Mouse (Mus musculus) spleen, postnatal 10 days (tissue): ENCODE measurements at regions not wholly inside any gene's neighbourhood (a gene's known extent, or its start where the extent isn't known, plus 50 kb on each side); places are given as distances from the start of the nearest gene placed in this dataset.
"Not testable (repeated sequence)": the region's sequence is repeated elsewhere in the genome, so short reads cannot be mapped to it uniquely, and the experiment has no call there.

Experiments used
- DNase-seq, 2 experiments: peaks; one replicate each; pipeline ENCODE4 v3.0.0; 2021 to 2022; ENCODE audit warnings: low spot score in 2 of 2

DNA sequence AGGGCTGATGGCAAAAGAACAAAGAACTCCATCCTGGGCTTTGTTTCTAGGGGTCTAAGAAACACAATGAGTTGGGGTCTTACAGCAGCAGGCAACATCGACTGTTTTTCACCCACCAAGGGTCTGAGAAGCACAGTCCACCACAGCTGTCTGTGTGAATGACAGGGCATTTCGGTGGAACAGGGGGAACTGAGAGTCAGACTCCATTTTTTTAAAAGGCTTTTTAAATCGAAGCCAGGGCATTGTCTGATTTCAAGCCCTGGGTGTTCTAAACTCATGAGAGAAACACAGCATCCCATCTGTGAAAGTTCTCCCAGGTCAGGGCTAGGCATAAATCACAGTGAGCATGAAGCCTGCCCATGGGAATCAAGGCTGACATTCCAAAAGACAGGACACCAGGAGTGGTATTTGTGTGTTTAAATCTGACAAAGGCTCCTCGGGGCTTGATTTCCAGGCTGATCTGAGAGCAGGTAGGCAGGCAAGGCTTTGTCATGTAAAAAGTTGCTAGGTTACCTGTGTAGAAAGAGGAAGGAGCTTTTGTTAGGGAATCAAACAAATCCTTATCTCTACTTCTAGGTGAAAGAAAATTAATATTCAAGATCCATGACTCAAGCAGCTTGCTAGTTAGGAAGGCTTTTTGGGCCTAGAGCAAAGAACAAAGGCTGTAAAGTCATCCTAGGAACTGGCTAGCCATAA is 184.8 kb upstream of the Gm10324 start:
- DNase-seq, result not testable (repeated sequence)

DNA sequence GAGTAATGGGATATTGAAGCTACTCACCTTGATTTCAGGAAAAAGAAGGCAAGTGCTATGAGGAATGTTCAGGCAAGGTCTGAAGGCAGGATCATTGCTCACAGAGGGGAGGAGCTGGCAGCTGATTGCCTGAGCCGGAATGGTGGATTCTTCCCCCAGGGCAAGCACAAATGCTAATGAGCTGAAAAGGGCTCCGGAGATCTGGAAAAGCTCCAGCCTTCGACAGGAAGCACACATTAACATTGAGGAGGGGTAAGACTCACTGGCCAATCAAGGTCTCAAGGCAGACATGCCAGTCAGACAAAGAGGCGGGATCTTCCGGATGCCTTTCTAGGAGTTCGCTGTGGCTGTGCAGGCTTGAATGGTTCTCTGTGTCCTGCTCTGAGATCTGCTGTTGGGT is 169.1 kb upstream of the Gm10324 start:
- not testable (repeated sequence) for DNase-seq

DNA sequence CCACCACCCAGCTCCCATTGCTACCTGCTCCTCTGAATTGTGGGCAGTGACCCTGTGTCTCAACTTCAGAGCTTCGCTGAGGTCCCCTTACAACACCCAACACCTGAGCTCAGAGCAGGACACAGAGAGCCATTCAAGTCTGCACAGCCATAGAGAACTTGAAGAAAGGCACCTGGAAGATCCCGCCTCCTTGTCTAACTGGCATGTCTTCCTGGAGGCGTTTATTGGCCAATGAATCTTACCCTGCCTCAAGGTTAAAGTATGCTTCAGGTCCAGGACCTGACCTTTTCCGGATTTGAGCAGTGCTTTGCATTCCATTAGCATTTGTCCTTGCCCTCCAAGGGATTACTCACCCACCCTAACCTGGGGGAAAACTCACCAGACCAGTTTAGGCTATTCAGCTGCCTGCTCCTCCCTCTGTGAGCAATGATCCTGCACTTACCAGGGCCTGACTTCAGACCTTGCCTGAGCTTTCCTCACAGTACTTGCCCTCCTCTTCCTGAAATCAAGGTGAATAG is 128.4 kb upstream of the Gm10324 start:
- not testable (repeated sequence) for DNase-seq

DNA sequence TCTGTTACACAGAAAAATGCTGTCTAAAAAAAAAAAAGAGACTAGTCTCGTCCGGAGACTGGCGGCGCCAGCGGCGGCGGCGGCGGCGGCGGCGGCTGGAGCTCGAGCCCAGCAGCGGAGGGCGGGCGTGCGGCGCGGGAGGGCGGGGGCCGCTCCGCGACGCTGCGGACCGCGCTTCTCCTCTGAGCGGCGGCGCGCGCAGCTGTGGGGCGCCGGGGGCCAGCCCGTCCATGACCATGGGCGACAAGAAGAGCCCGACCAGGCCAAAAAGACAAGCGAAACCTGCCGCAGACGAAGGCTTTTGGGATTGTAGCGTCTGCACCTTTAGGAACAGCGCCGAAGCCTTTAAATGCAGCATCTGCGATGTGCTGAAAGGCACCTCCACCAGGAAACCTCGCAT is 111.8 kb upstream of the Gm10324 start:
- DNase-seq, result peak in 1 of 2 experiments; percentile 10

DNA sequence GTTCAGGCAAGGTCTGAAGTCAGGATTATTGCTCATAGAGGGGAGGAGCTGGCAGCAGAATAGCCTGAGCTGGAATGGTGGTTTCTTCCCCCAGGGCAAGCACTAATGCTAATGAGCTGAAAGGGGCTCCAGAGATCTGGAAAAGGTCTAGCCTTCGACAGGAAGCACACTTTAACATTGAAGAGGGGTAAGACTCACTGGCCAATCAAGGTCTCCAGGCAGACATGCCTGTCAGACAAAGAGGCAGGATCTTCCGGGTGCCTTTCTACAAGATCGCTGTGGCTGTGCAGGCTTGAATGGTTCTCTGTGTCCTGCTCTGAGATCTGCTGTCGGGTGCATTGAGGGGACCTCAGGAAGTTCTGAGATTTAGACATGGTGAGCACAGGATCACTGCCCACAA is 87.4 kb upstream of the Gm10324 start:
- DNase-seq, result not testable (repeated sequence)

DNA sequence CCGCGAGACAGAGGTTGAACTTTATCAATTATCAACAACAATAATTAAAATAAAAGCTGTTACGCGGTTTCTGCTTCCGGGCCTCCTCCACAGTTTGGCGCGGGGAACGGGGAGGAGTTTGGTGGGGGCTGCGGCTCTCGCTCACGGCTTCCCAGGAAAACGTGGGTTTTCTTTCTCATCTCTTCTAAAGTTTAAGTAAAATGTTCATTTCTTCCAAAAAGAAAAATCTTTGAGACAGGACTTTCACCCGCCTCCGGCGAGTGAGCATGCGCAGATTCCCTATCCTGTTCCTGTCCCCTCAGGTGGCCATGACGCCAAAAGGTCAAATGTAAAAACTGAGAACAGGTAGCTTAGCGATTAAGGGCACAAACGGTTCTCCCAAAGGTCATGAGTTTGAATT is 56.7 kb upstream of the Gm10324 start:
- not testable (repeated sequence) for DNase-seq

DNA sequence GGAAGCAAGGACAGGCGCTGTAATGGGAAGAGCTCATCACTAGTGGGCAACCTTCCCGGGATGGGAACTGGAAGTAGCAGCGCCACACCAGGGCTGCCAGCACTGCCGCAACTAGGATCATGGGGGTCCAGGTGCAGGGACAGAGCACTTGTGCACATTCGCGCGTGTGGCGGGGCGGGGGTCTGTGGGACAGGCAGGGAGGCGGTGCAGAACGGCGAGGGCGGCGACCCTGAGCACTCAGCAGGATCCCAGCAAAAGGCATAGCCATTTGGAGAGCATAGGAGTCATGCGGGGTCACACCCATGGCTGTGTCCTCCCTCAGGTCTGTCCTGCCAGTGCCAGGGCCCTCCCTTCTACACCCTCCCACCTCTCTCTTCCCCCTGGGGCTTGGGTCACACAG is 56.0 kb upstream of the Gm10324 start:
- DNase-seq, result not testable (repeated sequence)
